Mouse (Mus musculus) liver, adult (tissue): ENCODE data around the gene Rgs12.

Source experiments
- GATA4 ChIP-seq: IDR thresholded peaks from 2 replicates; pipeline ENCODE4 v1.6.1; 2014; ENCODE audit warnings: mild to moderate bottlenecking, low read length; ENCODE audit not compliant: insufficient replicate concordance

Rgs12 gene

GRCm38 (mm10) chr5:35070953-35071352 is 121.7 kb downstream of the Rgs12 start:
- no peak for TF ChIP-seq GATA4

- no peak for TF ChIP-seq GATA4
These were observed 122.6 kb downstream of the Rgs12 start for GRCm38 (mm10) chr5:35071855-35072254.

GRCm38 (mm10) chr5:35073235-35073634 is 124.0 kb downstream of the Rgs12 start:
- TF ChIP-seq GATA4, result no peak

GRCm38 (mm10) chr5:35073992-35074391 is 124.7 kb downstream of the Rgs12 start:
- no peak for TF ChIP-seq GATA4

GRCm38 (mm10) chr5:35076369-35076768 is 127.1 kb downstream of the Rgs12 start:
- no peak for TF ChIP-seq GATA4

- no peak for TF ChIP-seq GATA4
These were observed 129.9 kb downstream of the Rgs12 start for GRCm38 (mm10) chr5:35079101-35079500.

GRCm38 (mm10) chr5:35084913-35085312 is 135.7 kb downstream of the Rgs12 start:
- TF ChIP-seq GATA4, result no peak

- no peak for TF ChIP-seq GATA4
These were observed 139.8 kb downstream of the Rgs12 start for GRCm38 (mm10) chr5:35088785-35089613.
